Mouse (Mus musculus) heart, adult 2 months (tissue): Measurements from ENCODE around the gene Dyrk3.

Experiments
- CTCF ChIP-seq: fragments of 200-600 bp; IDR thresholded peaks from 2 replicates; pipeline ENCODE4 v1.8.1; 2022; ENCODE audit warnings: antibody characterized with exemption, mild to moderate bottlenecking, moderate library complexity
- EP300 ChIP-seq: fragments of 200-500 bp; IDR thresholded peaks from 2 replicates; pipeline ENCODE4 v1.6.1; 2011; ENCODE audit warnings: low read depth, low read length, control low read depth; ENCODE audit not compliant: insufficient read depth
- POLR2A ChIP-seq: fragments of 200-500 bp; IDR thresholded peaks from 2 replicates; pipeline ENCODE4 v1.6.1; 2011; ENCODE audit warnings: mild to moderate bottlenecking, low read depth, low read length, control low read depth; ENCODE audit not compliant: insufficient read depth

DNA sequence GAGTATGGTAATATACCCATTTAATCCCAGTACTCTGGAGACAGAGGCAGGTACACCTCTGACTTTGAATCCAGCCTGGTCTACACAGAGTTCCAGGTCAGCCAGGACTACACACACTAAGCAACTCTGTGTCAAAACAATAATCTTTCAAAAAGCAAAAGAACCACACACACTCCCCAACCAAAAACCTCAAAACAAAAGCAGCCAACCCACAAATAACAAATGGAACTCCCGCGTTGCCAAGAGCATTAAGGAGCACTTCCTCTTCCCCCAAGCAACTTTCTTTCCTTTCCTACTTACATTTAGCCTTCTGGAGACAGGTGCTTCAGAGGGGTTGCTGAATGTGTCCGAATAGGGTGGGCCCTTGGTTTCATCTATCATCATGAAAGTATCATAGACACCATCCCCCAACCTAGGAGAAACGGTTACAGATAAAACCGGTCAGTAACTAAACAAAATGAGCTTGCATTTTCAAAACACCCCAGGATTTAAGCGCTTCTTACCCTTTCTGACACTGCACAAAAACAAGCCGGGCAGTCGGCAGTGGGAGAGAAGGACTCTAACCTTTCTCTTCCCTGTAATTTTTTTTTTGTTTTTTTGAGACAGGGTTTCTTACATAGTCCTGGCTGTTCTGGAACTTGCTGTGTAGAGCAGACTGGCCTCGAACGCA lies 2.0 kb downstream of the Dyrk3 start:
- TF ChIP-seq CTCF (no peak), POLR2A (no peak), EP300 (no peak)
